Mouse (Mus musculus): Measurements from ENCODE around the gene Slc16a5.
"Not testable (repeated sequence)": the region's sequence is repeated elsewhere in the genome, so short reads cannot be mapped to it uniquely, and the experiment has no call there.

Slc16a5 gene

GRCm38 (mm10) chr11:115483726-115484125 is 21.5 kb downstream of the Slc16a5 start:
- DNase-seq = peak; percentile 83

GRCm38 (mm10) chr11:115485155-115485554 is 22.9 kb downstream of the Slc16a5 start:
- no peak for DNase-seq

GRCm38 (mm10) chr11:115488551-115489104 is 26.4 kb downstream of the Slc16a5 start:
- DNase-seq = no peak

- peak; percentile 50 for DNase-seq
Measured at GRCm38 (mm10) chr11:115490441-115491355, 28.4 kb downstream of the Slc16a5 start.

- peak; percentile 87 for DNase-seq
Measured at GRCm38 (mm10) chr11:115491356-115492083, 29.2 kb downstream of the Slc16a5 start, which contains the start of gene Nt5c. Gene Nt5c (minus strand): TSS chr11:115491862.

- DNase-seq = no peak
Measured at GRCm38 (mm10) chr11:115492387-115492786, 30.1 kb downstream of the Slc16a5 start.

GRCm38 (mm10) chr11:115496559-115496958 is 34.3 kb downstream of the Slc16a5 start:
- not testable (repeated sequence) for DNase-seq

GRCm38 (mm10) chr11:115502636-115503035 is 40.4 kb downstream of the Slc16a5 start:
- DNase-seq = no peak

GRCm38 (mm10) chr11:115506586-115506985 is 44.3 kb downstream of the Slc16a5 start:
- no peak for DNase-seq

GRCm38 (mm10) chr11:115508061-115508460 is 45.8 kb downstream of the Slc16a5 start:
- no peak for DNase-seq

- DNase-seq = peak; percentile 60
Measured at GRCm38 (mm10) chr11:115509773-115510506, 47.7 kb downstream of the Slc16a5 start.

- no peak for DNase-seq
Measured at GRCm38 (mm10) chr11:115510507-115510888, 48.2 kb downstream of the Slc16a5 start.

GRCm38 (mm10) chr11:115511121-115511520 is 48.8 kb downstream of the Slc16a5 start:
- no peak for DNase-seq

- no peak for DNase-seq
Measured at GRCm38 (mm10) chr11:115512004-115512403, 49.7 kb downstream of the Slc16a5 start.

GRCm38 (mm10) chr11:115512407-115513183 is 50.3 kb downstream of the Slc16a5 start:
- peak; percentile 36 for DNase-seq

GRCm38 (mm10) chr11:115513271-115514237 is 51.3 kb downstream of the Slc16a5 start:
- DNase-seq = peak; percentile 68

GRCm38 (mm10) chr11:115514238-115514663 is 52.0 kb downstream of the Slc16a5 start, which contains the start of gene Jpt1:
Gene Jpt1 (minus strand): TSS chr11:115514387.
- peak; percentile 99 for DNase-seq

GRCm38 (mm10) chr11:115515021-115515420 is 52.7 kb downstream of the Slc16a5 start:
- DNase-seq = no peak

- DNase-seq = no peak
Measured at GRCm38 (mm10) chr11:115516942-115517341, 54.7 kb downstream of the Slc16a5 start.

- no peak for DNase-seq
Measured at GRCm38 (mm10) chr11:115518693-115519092, 56.4 kb downstream of the Slc16a5 start.

Data from retina, postnatal 1 day (tissue).